Mouse (Mus musculus) mouse embryonic stem cell (cell line): Measurements from ENCODE around the gene Aup1.

Experiments
- in situ Hi-C, 2 experiments: fragments of 300-500 bp; cut with MboI; formaldehyde crosslinking; loops; 1 replicate in 1 of 2; 3 replicates in 1 of 2; pipeline ENCODE4 v1.14.3; 2019 to 2020; ENCODE audit warnings: low sequenced_read_pairs in 2 of 2, low pct_unique_long_range_greater_than_20kb in 1 of 2, mixed read lengths in 1 of 2; ENCODE audit not compliant: unreplicated experiment in 1 of 2

Aup1 gene

DNA sequence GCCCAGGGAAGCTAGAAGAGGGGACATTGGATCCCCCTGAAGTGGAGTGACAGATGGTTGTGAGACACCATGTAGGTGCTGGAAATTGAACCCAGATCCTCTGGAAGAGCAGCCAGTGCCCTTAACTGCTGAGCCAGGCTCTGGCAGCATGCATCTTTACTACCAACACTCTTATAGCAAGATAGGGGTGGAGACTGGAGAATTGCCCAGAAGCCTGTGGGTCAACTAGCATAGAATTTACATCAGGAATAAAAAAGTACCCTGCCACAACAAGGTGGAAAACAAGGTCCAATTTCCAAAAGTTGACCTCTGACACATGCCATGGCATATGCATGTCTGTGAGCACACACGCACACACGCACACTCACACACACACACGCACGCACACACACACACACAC, 29.1 kb upstream of the Aup1 start:
- in situ Hi-C loops: no loop called here

DNA sequence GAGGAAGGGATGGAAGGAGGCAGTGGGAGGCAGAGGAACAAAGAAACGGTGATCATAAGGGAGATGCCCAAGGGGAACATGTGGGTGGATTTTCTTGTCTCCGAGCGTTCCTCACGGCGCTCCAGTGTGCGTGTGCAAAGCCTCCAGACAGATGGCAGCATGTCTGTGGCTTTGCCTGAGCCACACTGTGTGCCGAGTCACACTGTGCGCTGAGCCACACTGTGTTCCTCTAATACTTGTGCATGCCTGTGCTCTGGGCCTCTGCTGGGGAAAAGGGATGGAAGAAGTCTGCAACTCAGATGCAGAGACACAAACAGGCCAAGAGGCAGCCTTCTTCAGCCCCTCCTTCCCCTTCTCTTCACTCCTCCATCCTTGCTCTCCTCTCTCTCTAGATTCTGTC, 27.0 kb upstream of the Aup1 start:
- in situ Hi-C loops: no loop called here

DNA sequence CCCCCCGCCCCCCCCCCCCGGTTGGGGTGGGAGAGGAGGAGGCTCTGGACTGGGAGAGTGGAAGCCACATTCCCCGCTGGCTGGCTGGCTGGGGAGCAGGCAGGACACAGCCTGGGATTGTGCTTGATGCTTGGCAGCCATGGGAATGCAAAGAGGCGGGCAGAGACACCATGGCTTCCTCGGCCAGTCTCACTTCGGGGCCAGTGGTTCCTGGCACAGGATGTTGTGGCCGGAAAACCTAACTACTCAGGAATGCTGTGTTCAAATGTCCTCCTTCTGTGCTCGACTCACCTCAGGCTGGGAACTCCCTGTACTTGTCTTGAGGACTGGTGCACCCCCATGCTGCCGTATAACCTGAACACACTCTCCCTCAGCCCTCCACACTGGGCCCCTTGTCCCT, 26.6 kb upstream of the Aup1 start:
- in situ Hi-C loops: no loop called here

DNA sequence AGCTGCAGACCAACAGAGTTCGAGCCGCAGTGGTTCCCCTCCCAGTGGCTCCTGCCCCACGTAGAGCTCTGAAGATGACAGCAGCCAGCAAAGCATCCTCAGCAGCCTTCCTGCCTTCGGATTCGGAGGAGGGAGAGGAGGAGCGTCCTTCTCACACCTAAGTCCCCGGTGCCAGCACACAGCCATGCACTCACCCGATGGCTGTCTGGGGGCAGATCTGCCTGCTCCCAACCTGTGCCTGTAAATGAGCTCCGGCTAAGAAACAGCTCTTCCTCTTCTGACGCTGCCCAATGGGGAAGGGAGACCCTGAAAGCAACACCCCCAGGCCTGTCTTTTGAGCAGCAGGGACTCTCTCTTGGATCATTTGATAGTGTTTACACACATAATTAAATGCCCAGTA, 24.5 kb upstream of the Aup1 start:
- in situ Hi-C loops: no loop called here

DNA sequence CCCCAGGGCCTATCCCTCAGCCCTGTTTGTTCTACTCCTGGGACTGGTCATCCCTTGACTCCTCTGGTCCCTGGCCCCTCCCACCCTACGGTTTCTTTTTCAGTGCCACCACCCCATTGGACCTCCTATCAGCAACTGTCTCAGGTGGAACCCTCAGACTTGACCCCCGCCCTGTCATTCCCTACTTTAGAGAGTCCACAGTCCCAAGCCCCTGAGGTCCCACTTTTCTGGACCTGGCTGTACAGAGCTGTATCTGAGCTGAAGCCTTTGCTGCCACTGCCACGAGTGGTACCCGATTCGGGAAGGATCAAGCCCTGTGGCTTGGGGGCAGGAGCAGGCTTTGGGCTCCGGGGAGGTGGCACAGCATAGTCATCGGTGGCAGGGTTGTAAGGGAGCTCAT, 23.2 kb upstream of the Aup1 start:
- in situ Hi-C loops: no loop called here

DNA sequence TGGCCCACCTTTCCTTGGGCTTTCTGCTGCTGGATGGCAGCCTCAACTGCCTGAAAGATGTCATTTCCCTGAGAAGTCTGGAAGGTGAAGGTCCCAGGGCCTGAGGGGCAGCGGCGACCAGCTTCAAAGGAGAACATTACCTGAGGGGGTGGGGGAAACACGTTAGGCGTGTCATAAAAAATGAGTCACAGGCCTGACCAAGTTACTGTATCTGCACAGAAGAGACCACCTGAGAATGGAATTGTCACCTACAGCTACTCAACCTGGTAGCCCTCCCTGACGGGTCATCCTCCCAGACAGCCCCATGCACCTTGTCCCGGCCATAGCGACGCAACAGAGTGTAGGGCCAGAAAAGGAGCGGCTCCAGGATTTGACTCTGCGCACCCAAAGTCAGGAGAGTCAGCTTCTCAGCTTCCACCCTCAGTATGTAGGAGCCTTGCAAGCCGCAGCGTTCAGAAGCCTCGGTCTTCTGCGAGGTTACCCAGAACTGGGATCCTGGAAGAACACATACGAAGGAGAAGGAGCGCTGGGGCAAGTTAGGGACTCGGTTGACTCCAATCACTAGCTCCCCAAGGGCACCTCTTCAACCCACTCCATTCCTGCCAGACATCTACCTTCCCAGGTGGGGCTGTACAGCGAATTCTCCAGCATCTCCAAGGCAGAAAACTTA, 22.3 kb upstream of the Aup1 start:
- in situ Hi-C loops: no loop called here

DNA sequence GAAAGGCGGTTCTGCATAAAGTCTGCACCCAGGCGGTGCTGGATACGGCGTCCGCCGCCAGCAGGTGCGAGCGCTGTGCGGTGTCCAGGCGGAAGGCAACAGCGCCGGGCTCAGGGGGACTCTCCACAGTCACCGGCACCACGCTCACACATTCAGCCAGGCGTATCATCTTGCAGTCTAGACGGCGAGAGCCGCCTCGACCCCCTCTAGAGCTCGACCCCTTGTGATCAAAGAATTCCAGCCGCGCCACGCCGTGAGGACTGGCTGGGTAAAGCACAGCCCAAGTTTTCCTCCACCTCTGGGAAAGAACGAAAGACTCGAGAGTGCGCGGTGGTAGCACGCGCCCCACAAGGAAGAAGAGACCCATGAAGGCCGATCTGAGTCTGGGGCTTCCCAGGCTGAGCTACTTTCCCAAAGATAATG, 21.5 kb upstream of the Aup1 start:
- in situ Hi-C loops: no loop called here

DNA sequence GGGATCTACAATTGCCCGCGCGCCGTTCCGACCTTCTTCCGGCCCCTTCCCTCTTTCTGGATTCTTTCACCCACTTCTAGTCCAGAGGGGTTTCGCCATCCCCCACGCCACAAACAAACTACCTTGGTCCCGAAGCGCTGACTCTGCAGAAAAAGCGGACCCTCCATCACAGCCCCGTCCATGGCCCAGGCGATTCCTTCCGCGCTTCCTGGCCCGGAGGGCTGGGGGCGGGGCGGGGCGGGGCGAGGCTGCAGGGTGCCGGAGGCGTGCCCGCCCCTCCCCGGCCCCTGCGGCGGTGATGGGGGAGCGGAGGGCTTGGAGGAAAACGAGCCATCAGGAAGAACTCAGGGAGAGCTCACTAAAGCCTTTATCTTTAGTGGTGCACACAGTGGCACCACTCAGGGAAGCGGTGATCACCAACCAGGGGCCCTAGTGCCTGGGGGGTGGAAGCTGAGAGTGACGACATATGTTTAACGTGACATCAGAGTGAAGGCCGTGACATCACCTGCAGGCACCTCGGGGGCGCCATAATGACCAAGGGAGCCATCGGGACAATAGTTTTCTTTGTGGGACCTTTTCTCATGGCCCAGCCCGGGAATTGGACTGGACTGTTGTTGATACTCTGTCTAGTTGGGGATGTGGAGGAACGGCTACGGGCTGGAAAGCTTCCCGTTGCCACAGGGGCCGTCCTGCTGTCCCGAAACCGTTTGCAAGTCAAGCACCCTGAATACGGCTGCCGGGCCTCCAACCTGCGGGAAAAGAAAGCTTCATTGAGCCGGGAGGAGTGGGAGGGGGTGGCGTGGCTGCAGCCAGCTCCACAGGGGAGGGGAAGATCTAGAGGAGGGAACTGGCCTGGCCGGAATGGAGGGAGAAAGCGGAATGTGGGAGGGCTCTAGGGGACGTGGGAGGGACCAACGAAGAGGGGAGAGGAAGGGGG, 20.8 kb upstream of the Aup1 start, which contains the start of the genes Dok1 and Loxl3:
Dok1 (minus strand) TSS at position 223 of the 937 bp plus-strand sequence.
Loxl3 (plus strand) TSS at position 925 of the 937 bp plus-strand sequence.
- in situ Hi-C loops: no loop called here

DNA sequence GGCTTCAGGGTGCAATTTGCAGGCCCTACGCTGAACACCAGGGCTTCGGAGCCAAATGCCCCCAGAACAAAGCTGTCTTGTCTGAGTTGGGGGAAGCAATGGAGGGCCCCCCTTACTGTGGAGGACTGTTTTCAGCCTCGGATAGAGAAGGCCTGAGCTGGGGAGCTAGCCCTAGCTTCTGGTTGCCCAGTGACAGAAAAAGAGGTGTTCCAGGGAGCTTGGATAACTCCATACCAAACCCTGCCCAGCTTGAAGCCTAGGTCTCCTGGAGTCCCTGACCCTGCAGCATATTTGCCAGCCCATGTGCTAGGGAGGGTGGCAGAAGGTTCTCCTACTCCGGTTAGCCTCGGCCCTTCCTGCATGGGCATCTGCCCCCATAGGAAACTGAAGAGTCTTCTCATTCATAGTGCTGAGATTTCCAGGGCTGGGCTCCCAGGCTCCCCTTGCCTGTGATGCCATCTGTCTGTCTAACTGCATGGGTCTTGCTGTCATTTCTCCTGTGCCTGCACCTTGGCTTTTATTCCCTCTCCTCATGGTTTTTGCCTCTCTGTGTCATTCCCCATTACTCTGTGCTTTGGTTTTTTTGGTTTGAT, 19.8 kb upstream of the Aup1 start:
- in situ Hi-C loops: no loop called here

DNA sequence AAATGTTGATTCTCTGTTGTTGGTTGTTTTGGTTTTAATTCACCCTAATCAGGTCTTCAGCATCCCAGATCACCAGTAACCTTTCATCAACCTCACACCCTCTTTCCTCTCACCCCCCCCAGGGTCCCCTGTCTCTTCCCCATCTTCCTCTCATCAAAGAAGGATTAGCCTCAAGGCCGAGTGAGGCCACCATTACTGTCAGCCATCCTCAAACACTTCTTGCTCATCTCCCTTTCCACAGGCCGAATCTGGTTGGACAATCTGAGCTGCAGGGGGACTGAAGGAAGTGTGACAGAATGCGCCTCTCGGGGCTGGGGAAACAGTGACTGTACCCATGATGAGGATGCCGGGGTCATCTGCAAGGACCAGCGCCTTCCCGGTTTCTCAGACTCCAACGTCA, 17.1 kb upstream of the Aup1 start:
- in situ Hi-C loops: no loop called here

DNA sequence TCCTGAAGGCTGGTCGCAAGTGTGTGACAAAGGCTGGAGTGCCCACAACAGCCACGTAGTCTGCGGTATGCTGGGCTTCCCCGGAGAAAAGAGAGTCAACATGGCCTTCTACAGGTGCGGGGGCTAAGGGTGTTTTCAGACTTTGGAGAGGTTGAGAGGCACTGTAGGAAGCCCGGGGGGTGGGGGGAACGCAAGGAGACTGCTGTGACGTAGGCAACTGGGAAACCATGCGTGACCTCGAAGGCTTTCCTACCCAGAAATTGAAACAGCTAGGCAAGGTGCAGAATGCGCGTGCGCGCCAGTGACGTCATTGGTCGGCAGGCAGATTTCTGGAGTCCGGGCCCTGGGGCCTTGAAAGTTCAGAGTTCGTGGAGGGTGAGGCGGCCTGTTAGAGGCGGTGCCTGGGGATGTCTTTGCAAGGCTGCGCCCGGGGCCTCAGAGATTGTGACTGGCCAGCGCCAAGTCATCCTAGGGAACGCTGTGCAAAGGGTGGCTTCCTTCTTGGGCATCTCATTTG, 15.8 kb upstream of the Aup1 start:
- in situ Hi-C loops: no loop called here

DNA sequence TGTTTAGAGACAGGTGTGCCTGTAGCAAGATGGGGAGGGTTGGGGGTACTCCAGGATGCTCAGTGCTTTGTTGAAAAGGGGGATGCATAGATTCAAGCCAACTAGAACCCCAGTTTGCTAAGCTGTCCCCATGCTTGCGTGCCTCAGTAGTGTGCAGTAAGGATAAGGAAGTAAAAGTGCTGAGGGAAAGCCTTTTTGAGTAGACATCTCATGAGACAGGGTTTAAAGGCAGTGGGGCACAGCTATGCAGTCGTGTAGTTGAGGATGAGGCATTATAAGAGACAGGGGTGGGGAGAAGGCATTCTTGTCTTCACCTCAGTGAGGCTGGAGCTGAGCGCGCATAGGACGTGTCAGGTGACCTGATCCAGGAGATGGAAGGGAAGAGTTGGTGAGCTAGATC, 13.7 kb upstream of the Aup1 start:
- in situ Hi-C loops: no loop called here

DNA sequence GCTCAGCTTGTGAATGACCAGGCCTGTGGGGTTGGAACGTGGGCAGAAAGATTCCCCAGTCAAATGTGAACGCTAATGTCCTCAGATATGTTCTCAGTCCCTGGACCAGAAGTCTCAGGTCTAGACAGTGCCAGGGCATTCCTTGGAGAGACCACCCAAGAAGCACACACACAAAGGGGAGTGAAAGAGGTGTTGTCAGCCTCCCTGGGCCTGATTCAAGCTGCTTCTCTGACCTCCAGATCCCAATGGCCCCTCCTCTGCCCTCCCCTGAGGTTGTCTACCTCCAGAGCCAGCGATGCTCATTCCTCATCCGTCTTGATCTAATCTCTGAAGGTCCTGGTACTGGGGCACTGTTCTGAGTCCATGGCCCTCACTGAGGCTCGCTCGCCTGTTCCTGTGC, 10.8 kb upstream of the Aup1 start:
- in situ Hi-C loops: no loop called here

DNA sequence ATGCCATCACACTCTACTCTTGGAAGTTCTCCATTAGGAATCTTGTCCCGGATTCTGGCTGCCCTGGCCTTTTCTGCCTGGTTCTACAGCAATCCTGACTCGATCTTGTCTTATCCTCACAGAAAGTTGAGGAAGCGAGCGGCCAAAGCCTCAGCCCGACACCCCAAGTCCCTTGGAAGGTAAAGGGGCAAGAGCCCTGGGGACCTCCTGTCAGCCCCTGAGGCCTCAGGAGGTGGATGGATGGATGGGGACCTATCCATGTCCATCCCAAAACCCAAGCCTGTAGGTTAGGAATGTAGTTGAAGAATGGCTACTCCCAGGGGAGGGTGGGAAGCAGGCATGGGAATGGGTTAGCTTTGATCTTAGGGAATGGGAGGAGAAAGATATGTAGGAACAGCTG, 10.3 kb upstream of the Aup1 start:
- in situ Hi-C loops: no loop called here

DNA sequence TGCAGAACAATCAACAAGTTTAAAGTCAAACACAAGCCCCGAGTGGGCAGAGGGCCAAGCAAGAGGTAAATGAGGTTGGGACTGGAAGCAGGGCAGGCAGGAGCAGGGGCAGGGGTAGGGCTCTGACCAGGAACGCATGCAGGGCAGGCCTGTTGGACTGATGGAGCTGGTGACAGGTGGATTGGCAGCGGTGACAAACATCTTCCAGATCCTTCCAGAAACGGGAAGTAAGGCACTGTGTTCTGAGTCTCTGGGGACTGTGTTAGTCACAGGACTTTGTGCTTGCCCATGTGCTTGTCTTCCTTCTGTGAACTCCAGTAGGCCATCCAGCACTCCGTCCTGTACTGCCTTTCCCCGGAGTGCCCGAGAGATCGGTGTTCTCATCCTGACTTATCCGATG, 9.6 kb upstream of the Aup1 start:
- in situ Hi-C loops: no loop called here

DNA sequence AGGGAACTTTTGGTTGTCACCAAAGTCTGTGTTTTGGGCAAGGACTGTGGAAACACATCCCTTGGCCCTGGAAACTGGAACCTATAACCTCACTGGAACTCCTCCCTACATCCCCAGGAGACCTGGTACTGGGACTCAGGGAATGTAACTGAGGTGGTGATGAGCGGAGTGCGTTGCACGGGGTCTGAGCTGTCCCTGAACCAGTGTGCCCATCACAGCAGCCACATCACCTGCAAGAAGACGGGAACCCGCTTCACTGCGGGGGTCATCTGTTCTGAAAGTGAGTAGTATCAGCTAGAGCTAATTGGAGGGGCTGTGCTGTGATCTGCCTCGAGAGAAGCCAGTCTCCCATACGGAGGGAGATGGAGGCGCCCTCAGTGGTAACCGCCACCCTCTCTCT, 5.0 kb upstream of the Aup1 start:
- in situ Hi-C loops: no loop called here

DNA sequence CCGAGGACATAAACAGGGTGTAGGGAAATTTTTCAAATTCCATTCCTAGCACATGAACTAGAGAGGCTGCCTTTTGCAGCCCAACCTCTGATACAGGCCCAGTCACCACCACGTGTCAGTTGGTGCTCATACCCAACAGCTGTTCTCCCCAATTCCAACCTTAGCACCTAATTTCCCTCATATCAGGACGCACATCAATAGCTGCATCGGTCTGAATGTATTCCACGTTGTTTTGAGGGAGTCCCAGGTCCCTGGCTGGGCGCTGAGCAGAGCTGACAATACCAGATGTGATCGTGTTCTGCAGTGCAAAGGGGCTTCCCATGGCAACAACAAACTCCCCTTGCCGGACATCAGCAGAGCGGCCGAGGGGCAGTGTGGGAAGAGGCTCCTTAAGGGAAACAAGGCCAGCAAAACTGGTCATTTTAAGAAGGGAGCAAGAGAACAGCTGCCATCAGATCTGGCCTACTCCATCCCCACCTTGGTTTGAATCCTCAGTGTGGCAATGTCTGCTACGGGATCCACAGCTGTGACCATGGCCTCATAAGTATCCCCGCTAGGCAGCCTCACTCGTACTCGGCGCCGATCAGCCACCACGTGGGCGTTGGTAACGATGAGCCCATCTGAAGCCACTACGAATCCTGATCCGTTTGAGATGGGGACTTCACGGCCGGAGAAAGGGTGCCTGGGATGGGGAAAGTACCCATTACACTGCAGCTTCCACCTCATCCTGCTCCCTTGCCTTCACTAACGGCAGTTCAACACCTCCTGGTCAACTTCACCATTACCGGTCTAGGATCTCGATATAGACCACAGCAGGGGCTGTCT, 973 bp upstream of the Aup1 start:
- in situ Hi-C loops: no loop called here

DNA sequence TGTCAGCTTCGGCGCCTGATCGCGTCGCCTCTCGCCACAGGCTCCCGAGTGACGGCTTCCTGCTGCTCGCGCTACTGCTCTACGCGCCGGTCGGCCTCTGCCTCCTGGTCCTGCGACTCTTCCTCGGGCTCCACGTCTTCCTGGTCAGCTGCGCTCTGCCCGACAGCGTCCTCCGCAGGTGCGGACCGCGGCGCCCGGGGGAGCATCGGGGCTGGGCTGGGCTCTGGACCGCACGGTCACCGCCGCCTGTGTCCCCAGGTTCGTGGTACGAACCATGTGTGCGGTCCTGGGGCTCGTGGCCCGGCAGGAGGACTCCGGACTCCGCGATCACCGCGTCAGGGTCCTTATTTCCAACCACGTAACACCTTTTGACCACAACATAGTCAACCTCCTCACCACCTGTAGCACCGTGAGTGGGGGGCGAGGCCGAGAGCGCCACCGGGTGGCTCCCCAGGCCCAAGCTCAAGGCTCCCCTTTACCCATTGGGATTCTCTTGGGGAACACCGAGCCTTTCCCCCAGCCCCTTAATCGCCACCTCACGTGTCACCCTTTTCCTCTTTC, 630 bp downstream of the Aup1 start, which contains the start of gene Htra2:
Htra2 (minus strand) TSS at position 403 of the 561 bp plus-strand sequence.
- in situ Hi-C loops: no loop called here
